ENCODE assay signal across 8 mouse cellular contexts in the genomic region with DNA sequence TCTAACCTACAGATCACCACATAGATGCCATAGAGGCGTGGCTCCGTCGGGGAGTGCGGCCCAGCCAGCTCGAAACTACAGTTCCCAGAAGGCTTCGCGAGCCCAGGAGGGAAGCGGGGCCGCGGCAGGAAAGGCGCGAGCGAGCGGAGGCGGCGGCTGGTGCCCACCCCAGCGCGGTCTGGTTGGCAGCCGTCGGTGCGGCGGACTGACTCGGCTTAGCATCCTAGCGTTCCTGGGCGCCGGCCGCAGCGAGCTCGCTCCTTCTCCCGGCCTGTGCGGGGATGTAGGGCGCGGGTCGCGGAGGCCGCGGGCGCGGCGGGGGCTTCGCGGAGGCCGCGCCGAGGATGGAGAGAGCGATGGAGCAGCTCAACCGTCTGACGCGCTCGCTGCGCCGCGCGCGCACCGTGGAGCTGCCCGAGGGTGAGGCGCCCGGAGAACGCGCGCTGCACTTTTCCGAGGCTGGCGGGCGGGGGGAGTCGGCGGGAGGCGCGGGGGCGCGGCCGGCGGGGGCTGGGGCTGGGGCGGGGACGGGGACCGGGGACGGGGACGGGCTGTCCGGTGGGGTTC. TPM values are rescaled to one million over a fixed set of nuclear protein-coding genes. Genes with fewer than 3 reads are reported as not detected.
DNase-seq lines count a peak whose midpoint lies in the region; ATAC-seq and TF ChIP-seq lines count a peak whose summit lies in the region.

A gene (plus strand): TSS at position 99 of the 567 bp plus-strand sequence.

- no peak for TF ChIP-seq CTCF in ES-Bruce4 (IDR thresholded peaks at IDR 0.05; ENCODE audit: low read depth, low read length)

- peak; percentile 87 to 88 for DNase-seq in heart, postnatal 10 days
- DNase-seq in kidney, postnatal 4 days, result peak; percentile 89 to 92
- DNase-seq in neural tube, embryonic 11.5 days (ENCODE audit: low spot score), result peak; percentile 92

- H3K9me3 ChIP-seq in ES-Bruce4 (replicated peaks; ENCODE audit: control insufficient read depth, insufficient read depth, low read length, poor library complexity, severe bottlenecking), result no peaks in the 10 kb centered on the region
- H3K9me3 ChIP-seq in forebrain, embryonic 13.5 days (replicated peaks), result no peaks in the 10 kb centered on the region
- H3K9me3 ChIP-seq in liver, embryonic 15.5 days (replicated peaks), result no peaks in the 10 kb centered on the region
- H3K9me3 ChIP-seq in neural tube, embryonic 11.5 days (ENCODE audit: control insufficient read depth, low read length), result no peaks in the 10 kb centered on the region
- no peaks in the 10 kb centered on the region for H3K9me3 ChIP-seq in stomach, embryonic 16.5 days (replicated peaks; ENCODE audit: control insufficient read depth, low read length)

- H3K9ac ChIP-seq in ES-Bruce4 (ENCODE audit: low read depth, poor library complexity, severe bottlenecking), result peak within 1 kb of the TSS; percentile 78
- peak within 1 kb of the TSS; percentile 81 for H3K9ac ChIP-seq in forebrain, embryonic 13.5 days
- peak within 1 kb of the TSS; percentile 98 for H3K9ac ChIP-seq in liver, embryonic 15.5 days
- peak within 1 kb of the TSS; percentile 90 for H3K9ac ChIP-seq in neural tube, embryonic 11.5 days (ENCODE audit: low read length)
- peak within 1 kb of the TSS; percentile 88 for H3K9ac ChIP-seq in stomach, embryonic 16.5 days (ENCODE audit: low read length)

- H3K36me3 ChIP-seq in ES-Bruce4 (ENCODE audit: control insufficient read depth, insufficient read depth, low read length, poor library complexity, severe bottlenecking), result no peaks in the 10 kb centered on the region
- no peaks in the 10 kb centered on the region for H3K36me3 ChIP-seq in forebrain, embryonic 13.5 days (ENCODE audit: poor library complexity, severe bottlenecking)
- no peaks in the 10 kb centered on the region; the same call in 1 of the 2 replicates for H3K36me3 ChIP-seq in liver, embryonic 15.5 days (replicated peaks)
- H3K36me3 ChIP-seq in neural tube, embryonic 11.5 days (ENCODE audit: control insufficient read depth, insufficient read depth, low read length), result no peaks in the 10 kb centered on the region
- no peaks in the 10 kb centered on the region for H3K36me3 ChIP-seq in stomach, embryonic 16.5 days (ENCODE audit: control insufficient read depth, insufficient read depth, low read length)

- H3K27ac ChIP-seq in ES-Bruce4 (ENCODE audit: insufficient read depth, low read length), result peak within 1 kb of the TSS; percentile 53; the same call in 1 of the 2 replicates
- H3K27ac ChIP-seq in forebrain, embryonic 13.5 days, result peak within 1 kb of the TSS; percentile 97
- H3K27ac ChIP-seq in liver, embryonic 15.5 days (replicated peaks), result peak within 1 kb of the TSS; percentile 96
- peak within 1 kb of the TSS; percentile 93 for H3K27ac ChIP-seq in neural tube, embryonic 11.5 days (ENCODE audit: low read depth, low read length)
- H3K27ac ChIP-seq in stomach, embryonic 16.5 days (ENCODE audit: low read length), result peak within 1 kb of the TSS; percentile 87

- WGBS in forebrain, embryonic 13.5 days, result under 1% methylated on average over 52 of the region's 79 CpGs
- under 1% methylated on average over 78 of the region's 79 CpGs for WGBS in liver, embryonic 15.5 days (ENCODE audit: insufficient replicate concordance)
- 0% methylated on average over 34 of the region's 79 CpGs for WGBS in neural tube, embryonic 11.5 days
- WGBS in stomach, embryonic 16.5 days, result under 1% methylated on average over 33 of the region's 79 CpGs

- H3K4me1 ChIP-seq in ES-Bruce4 (ENCODE audit: control insufficient read depth, insufficient read depth, low read length), result no peaks in the 10 kb centered on the region
- H3K4me1 ChIP-seq in forebrain, embryonic 13.5 days, result no peaks in the 10 kb centered on the region
- H3K4me1 ChIP-seq in liver, embryonic 15.5 days (replicated peaks), result peaks cover 31% of the 10 kb centered on the region
- 0 out of 2 replicates have a peak, but pooled peaks cover 5% of the 10 kb centered on the region for H3K4me1 ChIP-seq in neural tube, embryonic 11.5 days (ENCODE audit: control insufficient read depth, insufficient read depth, low read length)
- H3K4me1 ChIP-seq in stomach, embryonic 16.5 days (ENCODE audit: control insufficient read depth, insufficient read depth, low read length), result peaks cover 3% of the 10 kb centered on the region; the same call in 1 of the 2 replicates

- peak within 1 kb of the TSS; percentile 94 for H3K4me3 ChIP-seq in ES-Bruce4 (ENCODE audit: low read depth, low read length)
- peak within 1 kb of the TSS; percentile 77 for H3K4me3 ChIP-seq in forebrain, embryonic 13.5 days
- peak within 1 kb of the TSS; percentile 99 for H3K4me3 ChIP-seq in liver, embryonic 15.5 days (replicated peaks)
- H3K4me3 ChIP-seq in neural tube, embryonic 11.5 days (ENCODE audit: low read depth, low read length), result peak within 1 kb of the TSS; percentile 83
- peak within 1 kb of the TSS; percentile 72 for H3K4me3 ChIP-seq in stomach, embryonic 16.5 days (replicated peaks; ENCODE audit: low read length)

- H3K27me3 ChIP-seq in ES-Bruce4 (ENCODE audit: control insufficient read depth, insufficient read depth, low read length, poor library complexity, severe bottlenecking), result no peaks in the 10 kb centered on the region
- no peaks in the 10 kb centered on the region for H3K27me3 ChIP-seq in forebrain, embryonic 13.5 days
- no peaks in the 10 kb centered on the region for H3K27me3 ChIP-seq in liver, embryonic 15.5 days
- H3K27me3 ChIP-seq in neural tube, embryonic 11.5 days (ENCODE audit: control insufficient read depth, insufficient read depth, low read length), result no peaks in the 10 kb centered on the region
- H3K27me3 ChIP-seq in stomach, embryonic 16.5 days (ENCODE audit: control insufficient read depth, insufficient read depth, low read length), result no peaks in the 10 kb centered on the region

- TF ChIP-seq POLR2A in ES-Bruce4 (IDR thresholded peaks at IDR 0.05; ENCODE audit: insufficient read depth, low read length), result no peak

- H3K4me2 ChIP-seq in forebrain, embryonic 13.5 days, result peak within 1 kb of the TSS; percentile 67
- H3K4me2 ChIP-seq in liver, embryonic 15.5 days, result peak within 1 kb of the TSS; percentile 69
- peak within 1 kb of the TSS; percentile 55 for H3K4me2 ChIP-seq in neural tube, embryonic 11.5 days (ENCODE audit: low read depth)
- H3K4me2 ChIP-seq in stomach, embryonic 16.5 days (ENCODE audit: low read depth, low read length), result peak within 1 kb of the TSS; percentile 67

- no peak for TF ChIP-seq EP300 in ES-Bruce4 (IDR thresholded peaks at IDR 0.05; ENCODE audit: insufficient read depth, low read depth, low read length)

- intact Hi-C loops in heart, postnatal 10 days (cut with DNase I), result no loop called here

- ATAC-seq in cerebellum, adult (ENCODE audit: insufficient number of reproducible peaks, low FRiP score, low TSS enrichment), result peak; percentile 97
- ATAC-seq in forebrain, embryonic 13.5 days, result peak; percentile 99
- ATAC-seq in liver, embryonic 15.5 days (ENCODE audit: insufficient read depth), result peak; percentile 93
- ATAC-seq in neural tube, embryonic 11.5 days (ENCODE audit: insufficient read depth, low FRiP score, low TSS enrichment), result peak; percentile 95
- ATAC-seq in stomach, embryonic 16.5 days (ENCODE audit: insufficient read depth, low FRiP score), result peak; percentile 95

RNA-seq across cellular contexts. Expression of the gene that starts here (rescaled TPM):
- polyA plus RNA-seq in ES-Bruce4 (2011; ENCODE audit: insufficient read depth, insufficient read length, low read depth, missing spikeins), result 18.2 and 25.5 TPM in 2 replicates
- polyA plus RNA-seq in forebrain, embryonic 13.5 days (2015; fragmentation: Nextera tagmentation; extraction: Ambion mirVana), result 15.3 and 16.0 TPM in 2 replicates
- total RNA-seq in heart, postnatal 10 days (2021), result 10 to 100 TPM; 10.3 to 13.1 TPM
- polyA plus RNA-seq in liver, embryonic 15.5 days (2015; fragmentation: Nextera tagmentation; extraction: Ambion mirVana), result 37.5 and 38.9 TPM in 2 replicates
- 23.8 and 25.1 TPM in 2 replicates for polyA plus RNA-seq in neural tube, embryonic 11.5 days (2014; fragmentation: Nextera tagmentation; extraction: Ambion mirVana)
- polyA plus RNA-seq in stomach, embryonic 16.5 days (2015; fragmentation: Nextera tagmentation; extraction: Ambion mirVana), result 16.7 and 21.5 TPM in 2 replicates

Comparison
In these comparisons a context has a peak if more than half of its experiments do, and no peak if none do; other contexts are left out.
1. Peak in every context shown above with its lines: DNase-seq, ATAC-seq, H3K4me3 ChIP-seq and H3K27ac ChIP-seq.